Mouse (Mus musculus) myocyte (in vitro differentiated cells): ENCODE data around the gene Drg1.

Experiments used
- E2F4 ChIP-seq: IDR thresholded peaks from one replicate; pipeline ENCODE4 v1.6.1; 2011; ENCODE audit warnings: mild to moderate bottlenecking, control low read depth, moderate library complexity; ENCODE audit not compliant: insufficient read depth
- MAX ChIP-seq: IDR thresholded peaks from one replicate; pipeline ENCODE4 v1.6.1; 2011; ENCODE audit warnings: low read depth, mild to moderate bottlenecking, control low read depth
- POLR2A ChIP-seq: IDR thresholded peaks from one replicate; pipeline ENCODE4 v1.6.1; 2011; ENCODE audit warnings: low read depth, mild to moderate bottlenecking, control low read depth, moderate library complexity; ENCODE audit not compliant: insufficient read length
- POLR2AphosphoS2 ChIP-seq: IDR thresholded peaks from one replicate; pipeline ENCODE4 v1.6.1; 2011; ENCODE audit warnings: low read depth, control low read depth; ENCODE audit not compliant: insufficient read length
- TCF12 ChIP-seq: IDR thresholded peaks from one replicate; pipeline ENCODE4 v1.6.1; 2011; ENCODE audit warnings: mild to moderate bottlenecking, control low read depth; ENCODE audit not compliant: poor library complexity, insufficient read depth, severe bottlenecking

GRCm38 (mm10) chr11:3201326-3202230 is 64.6 kb downstream of the Drg1 start:
- TF ChIP-seq POLR2A (no peak), POLR2AphosphoS2 (no peak), MAX (no peak), E2F4 (no peak), TCF12 (no peak)
